Mouse (Mus musculus) CH12.LX (cell line): ENCODE results near the gene Zfhx3. TPM values are rescaled to one million over a fixed set of nuclear protein-coding genes. Genes with fewer than 3 reads are reported as not detected.

ENCODE experiments used
- DNase-seq: peaks from one replicate; pipeline ENCODE4 v3.0.0-alpha.2; 2013; ENCODE audit errors: extremely low read depth
- H3K27ac ChIP-seq: 2 replicates; pipeline ENCODE4 v1.5.1; 2012; ENCODE audit warnings: low read depth, mild to moderate bottlenecking, control low read depth, moderate library complexity; ENCODE audit not compliant: insufficient read depth
- H3K27me3 ChIP-seq: replicated peaks from 2 replicates; pipeline ENCODE3; 2012; ENCODE audit warnings: inconsistent platforms
- H3K36me3 ChIP-seq, 2 experiments: replicated peaks in 1 of 2; 2 replicates each; pipeline versions ENCODE3 to v1.6.1; 2012; ENCODE audit warnings: inconsistent platforms in 1 of 2, low read length in 1 of 2, mild to moderate bottlenecking in 1 of 2, mixed read lengths in 1 of 2, moderate library complexity in 1 of 2; ENCODE audit not compliant: control insufficient read depth in 1 of 2, insufficient read depth in 1 of 2
- H3K4me1 ChIP-seq, 2 experiments: 2 replicates each; pipeline ENCODE4 v1.6.1; 2012; ENCODE audit warnings: inconsistent platforms in 1 of 2, moderate library complexity in 1 of 2; ENCODE audit not compliant: insufficient read depth in 2 of 2, control insufficient read depth in 1 of 2
- H3K4me2 ChIP-seq: 2 replicates; pipeline ENCODE4 v1.6.1; 2012; ENCODE audit warnings: low read depth, mild to moderate bottlenecking, control low read depth; ENCODE audit not compliant: poor library complexity, insufficient read depth, severe bottlenecking
- H3K4me3 ChIP-seq, 3 experiments: fragments of 150-350 bp in 1 of 3; sonication (generic) in 1 of 3; replicated peaks in 1 of 3; 2 replicates each; pipeline versions ENCODE3 to v1.5.1; 2011 to 2012; ENCODE audit warnings: low read depth in 2 of 3, low read length in 2 of 3, mild to moderate bottlenecking in 2 of 3, moderate library complexity in 2 of 3, control low read depth in 1 of 3, improper control_type of control experiment in 1 of 3, inconsistent platforms in 1 of 3, mixed read lengths in 1 of 3; ENCODE audit not compliant: poor library complexity in 1 of 3
- H3K79me2 ChIP-seq: replicated peaks from 2 replicates; pipeline ENCODE4 v1.6.1; 2012; ENCODE audit warnings: mild to moderate bottlenecking, moderate library complexity; ENCODE audit not compliant: control insufficient read depth, poor library complexity, insufficient read depth, severe bottlenecking; ENCODE audit errors: extremely low read depth
- H3K9ac ChIP-seq: 2 replicates; pipeline ENCODE4 v1.6.1; 2012; ENCODE audit warnings: low read depth, mild to moderate bottlenecking, control low read depth, moderate library complexity; ENCODE audit not compliant: insufficient read depth
- H3K9me3 ChIP-seq: replicated peaks from 2 replicates; pipeline ENCODE3; 2012; ENCODE audit warnings: low read length, inconsistent platforms, mixed read lengths
- CHD1 ChIP-seq: IDR thresholded peaks from 2 replicates; pipeline ENCODE4 v1.6.1; 2012; ENCODE audit warnings: low read depth, low read length, improper control_type of control experiment, inconsistent platforms
- CHD2 ChIP-seq: IDR thresholded peaks from 2 replicates; pipeline ENCODE4 v1.6.1; 2011; ENCODE audit warnings: low read length, improper control_type of control experiment
- CTCF ChIP-seq, 2 experiments: IDR thresholded peaks in 1 of 2; conservative IDR thresholded peaks in 1 of 2; 2 replicates each; pipeline ENCODE4 v1.5.1; 2011 to 2012; ENCODE audit warnings: low read depth in 2 of 2, low read length in 2 of 2, improper control_type of control experiment in 1 of 2, inconsistent platforms in 1 of 2, mild to moderate bottlenecking in 1 of 2, moderate library complexity in 1 of 2
- E2F4 ChIP-seq: IDR thresholded peaks from 2 replicates; pipeline ENCODE4 v1.6.1; 2011; ENCODE audit warnings: low read depth, low read length, improper control_type of control experiment; ENCODE audit not compliant: insufficient replicate concordance
- EP300 ChIP-seq: IDR thresholded peaks from 2 replicates; pipeline ENCODE4 v1.6.1; 2011; ENCODE audit warnings: low read length, improper control_type of control experiment
- ETS1 ChIP-seq: conservative IDR thresholded peaks from 2 replicates; pipeline ENCODE4 v1.6.1; 2012; ENCODE audit warnings: low read depth, mild to moderate bottlenecking, inconsistent platforms, low read length, improper control_type of control experiment, moderate library complexity
- GABPA ChIP-seq: IDR thresholded peaks from 2 replicates; pipeline ENCODE4 v1.6.1; 2012; ENCODE audit warnings: low read depth, low read length, improper control_type of control experiment, inconsistent platforms; ENCODE audit not compliant: insufficient replicate concordance
- HCFC1 ChIP-seq: IDR thresholded peaks from 2 replicates; pipeline ENCODE4 v1.6.1; 2012; ENCODE audit warnings: low read depth, mild to moderate bottlenecking, inconsistent platforms, low read length, improper control_type of control experiment
- JUN ChIP-seq: IDR thresholded peaks from 2 replicates; pipeline ENCODE4 v1.6.1; 2011; ENCODE audit warnings: low read depth, mild to moderate bottlenecking, low read length, improper control_type of control experiment, moderate library complexity; ENCODE audit not compliant: insufficient read depth
- MAFK ChIP-seq: IDR thresholded peaks from 2 replicates; pipeline ENCODE4 v1.6.1; 2011; ENCODE audit warnings: low read length, improper control_type of control experiment; ENCODE audit not compliant: insufficient replicate concordance
- MAX ChIP-seq: IDR thresholded peaks from 2 replicates; pipeline ENCODE4 v1.6.1; 2011; ENCODE audit warnings: low read length, improper control_type of control experiment
- MEF2A ChIP-seq: IDR thresholded peaks from 2 replicates; pipeline ENCODE4 v1.6.1; 2014; ENCODE audit warnings: low read depth, mild to moderate bottlenecking, inconsistent platforms, low read length, improper control_type of control experiment, borderline replicate concordance
- MXI1 ChIP-seq: IDR thresholded peaks from 2 replicates; pipeline ENCODE4 v1.6.1; 2011; ENCODE audit warnings: mild to moderate bottlenecking, low read depth, low read length, improper control_type of control experiment
- MYC ChIP-seq: IDR thresholded peaks from 2 replicates; pipeline ENCODE4 v1.6.1; 2011; ENCODE audit warnings: low read depth, mild to moderate bottlenecking, improper control_type of control experiment, low read length
- NELFE ChIP-seq: IDR thresholded peaks from 2 replicates; pipeline ENCODE4 v1.6.1; 2011; ENCODE audit warnings: low read depth, low read length, improper control_type of control experiment
- PAX5 ChIP-seq: IDR thresholded peaks from 2 replicates; pipeline ENCODE4 v1.6.1; 2012; ENCODE audit warnings: low read length, inconsistent platforms, mixed read lengths
- POLR2AphosphoS2 ChIP-seq: IDR thresholded peaks from 2 replicates; pipeline ENCODE4 v1.6.1; 2011; ENCODE audit warnings: low read depth, low read length, improper control_type of control experiment
- RCOR1 ChIP-seq: conservative IDR thresholded peaks from 2 replicates; pipeline ENCODE4 v1.6.1; 2012; ENCODE audit warnings: low read depth, mild to moderate bottlenecking, inconsistent platforms, low read length, improper control_type of control experiment
- SMC3 ChIP-seq: IDR thresholded peaks from 2 replicates; pipeline ENCODE4 v1.6.1; 2011; ENCODE audit warnings: low read depth, low read length, improper control_type of control experiment
- TBP ChIP-seq: conservative IDR thresholded peaks from 2 replicates; pipeline ENCODE4 v1.6.1; 2011; ENCODE audit warnings: low read depth, low read length, improper control_type of control experiment
- TCF12 ChIP-seq: IDR thresholded peaks from 2 replicates; pipeline ENCODE4 v1.6.1; 2014; ENCODE audit warnings: low read depth, mild to moderate bottlenecking, inconsistent platforms, low read length, improper control_type of control experiment
- UBTF ChIP-seq: IDR thresholded peaks from 2 replicates; pipeline ENCODE4 v1.6.1; 2012; ENCODE audit warnings: low read depth, mild to moderate bottlenecking, inconsistent platforms, low read length, improper control_type of control experiment, moderate library complexity
- USF2 ChIP-seq: conservative IDR thresholded peaks from 2 replicates; pipeline ENCODE4 v1.6.1; 2011; ENCODE audit warnings: low read depth, low read length, improper control_type of control experiment
- ZC3H11A ChIP-seq: IDR thresholded peaks from 2 replicates; pipeline ENCODE4 v1.6.1; 2012; ENCODE audit warnings: low read depth, mild to moderate bottlenecking, inconsistent platforms, low read length, improper control_type of control experiment
- ZKSCAN1 ChIP-seq: IDR thresholded peaks from 2 replicates; pipeline ENCODE4 v1.6.1; 2012; ENCODE audit warnings: low read depth, inconsistent platforms, low read length, improper control_type of control experiment, borderline replicate concordance
- ZMIZ1 ChIP-seq: IDR thresholded peaks from 2 replicates; pipeline ENCODE4 v1.6.1; 2012; ENCODE audit warnings: low read depth, mild to moderate bottlenecking, inconsistent platforms, low read length, improper control_type of control experiment
- ZNF384 ChIP-seq: IDR thresholded peaks from 2 replicates; pipeline ENCODE4 v1.6.1; 2012; ENCODE audit warnings: low read depth, low read length, improper control_type of control experiment, inconsistent platforms
- dilution Hi-C: fragments of 300-500 bp; cut with MboI; formaldehyde crosslinking; loops from 2 replicates; pipeline ENCODE4 v1.14.3; 2020; ENCODE audit warnings: low sequenced_read_pairs; ENCODE audit not compliant: extremely low pct_unique_long_range_greater_than_20kb, extremely low pct_ligation_motif_present
- in situ Hi-C: fragments of 300-500 bp; cut with MboI; formaldehyde crosslinking; loops from 3 replicates; pipeline ENCODE4 v1.14.3; 2019; ENCODE audit warnings: low sequenced_read_pairs, low pct_ligation_motif_present, low pct_unique_long_range_greater_than_20kb, mixed read lengths
- polyA plus RNA-seq: library from polyadenylated mRNA; unstranded; fragments of >175 nt; gene quantifications from 2 replicates; pipeline ENCODE4 v1.2.1, GENCODE M21; 2012; ENCODE audit warnings: low read depth; ENCODE audit not compliant: insufficient read length
- total RNA-seq, 2 experiments: library from RNA; depleted of rRNA; stranded (reverse); fragments of 300-350 nt in 1 of 2; fragments of >200 nt in 1 of 2; gene quantifications; 2 replicates each; pipeline ENCODE4 v1.2.3; 2012 to 2014

Zfhx3 gene
- total and polyA plus RNA-seq, 3 experiments, result 0.05 to 0.76 (median 0.68) TPM

DNA sequence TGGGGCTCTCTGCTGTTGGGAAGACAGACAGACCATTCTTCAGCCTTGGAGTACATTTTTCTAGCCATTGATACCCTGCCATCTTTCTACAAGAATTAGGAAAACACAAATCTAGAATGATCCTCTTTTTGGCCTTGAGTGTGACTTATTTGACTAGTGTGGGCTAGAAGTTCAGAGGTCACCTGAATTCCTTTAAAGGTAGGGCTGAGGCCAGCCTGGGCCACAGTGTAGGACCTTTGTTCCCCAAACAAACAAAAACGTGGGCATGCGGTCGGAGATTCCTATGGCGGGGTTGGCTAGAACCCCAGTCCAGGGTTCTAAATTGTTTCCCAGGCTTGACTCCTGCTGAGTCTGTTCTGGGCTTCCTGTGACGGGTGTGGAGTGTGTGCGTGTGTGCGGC is 970.6 kb downstream of the Zfhx3 start:
- H3K4me2 ChIP-seq, result no peak overlapping the region
- no peaks in the 10 kb centered on the region for H3K79me2 ChIP-seq
- TF ChIP-seq ZNF384 (no peak), HCFC1 (no peak), MYC (no peak), JUN (no peak), ETS1 (no peak), ZC3H11A (no peak), GABPA (no peak), MXI1 (no peak), EP300 (no peak), CHD2 (no peak), CHD1 (no peak), ZMIZ1 (no peak), RCOR1 (no peak), PAX5 (no peak), USF2 (no peak), TCF12 (no peak)
- dilution Hi-C loops (no loop called here), in situ Hi-C loops (loop anchor here (25.0 kb wide), 1 partner anchor 326 kb away; no protein-coding TSS in a partner anchor)
- no peaks in the 10 kb centered on the region for H3K27me3 ChIP-seq
- H3K27ac ChIP-seq, result no peak overlapping the region
- H3K4me1 ChIP-seq, result peaks cover 5 to 7% of the 10 kb centered on the region in 2 experiments
- no peak for DNase-seq
- H3K9ac ChIP-seq, result no peak overlapping the region
- peaks cover 3% of the 10 kb centered on the region for H3K9me3 ChIP-seq
- no peak overlapping the region for H3K4me3 ChIP-seq
- no peaks in the 10 kb centered on the region for H3K36me3 ChIP-seq

- no peak overlapping the region for H3K9ac ChIP-seq
- dilution Hi-C loops, result no loop called here
- H3K27me3 ChIP-seq, result no peaks in the 10 kb centered on the region
- H3K4me3 ChIP-seq, result no peak overlapping the region
- peaks cover 3% of the 10 kb centered on the region for H3K9me3 ChIP-seq
- H3K4me1 ChIP-seq, result peaks cover 5 to 7% of the 10 kb centered on the region in 2 experiments
- no peak overlapping the region for H3K4me2 ChIP-seq
- in situ Hi-C loops, result loop anchor here (25.0 kb wide), 1 partner anchor 328 kb away; no protein-coding TSS in a partner anchor
- no peaks in the 10 kb centered on the region for H3K36me3 ChIP-seq
- H3K27ac ChIP-seq, result no peak overlapping the region
- no peaks in the 10 kb centered on the region for H3K79me2 ChIP-seq
- no peak for DNase-seq
- TF ChIP-seq SMC3, result no peak
- no peak for TF ChIP-seq POLR2AphosphoS2
- no peak for TF ChIP-seq ZC3H11A
- no peak for TF ChIP-seq NELFE
- TF ChIP-seq RCOR1, result no peak
- no peak for TF ChIP-seq ZNF384
- no peak for TF ChIP-seq E2F4
- TF ChIP-seq TBP, result no peak
- no peak for TF ChIP-seq MEF2A
- TF ChIP-seq CTCF (conservative IDR thresholded peaks at IDR 0.05 in 1 of 2, IDR thresholded peaks at IDR 0.05 in 1 of 2; ENCODE audit: low read depth in 2 of 2, low read length in 2 of 2), result no peak
- TF ChIP-seq ZKSCAN1, result no peak
- no peak for TF ChIP-seq MAFK
- no peak for TF ChIP-seq MAX
- TF ChIP-seq UBTF, result no peak
- no peak for TF ChIP-seq EP300
- no peak for TF ChIP-seq TCF12
- TF ChIP-seq CHD1, result no peak
These were observed 973.0 kb downstream of the Zfhx3 start for GRCm38 (mm10) chr8:108915425-108915824.
